Mouse (Mus musculus) thymus, adult 2 months (tissue): Measurements from ENCODE around the gene Fam222b.

Source experiments
- CTCF ChIP-seq: fragments of 200-500 bp; IDR thresholded peaks from 2 replicates; pipeline ENCODE4 v1.5.1; 2012; ENCODE audit warnings: mild to moderate bottlenecking, control low read depth, low read length, moderate library complexity, borderline replicate concordance; ENCODE audit not compliant: control insufficient read depth, poor library complexity, insufficient read depth; ENCODE audit errors: extremely low read depth
- POLR2A ChIP-seq: fragments of 200-500 bp; IDR thresholded peaks from 2 replicates; pipeline ENCODE4 v1.6.1; 2012; ENCODE audit warnings: mild to moderate bottlenecking, low read length, control low read depth, moderate library complexity; ENCODE audit not compliant: control insufficient read depth, poor library complexity, insufficient read depth; ENCODE audit errors: extremely low read depth

- TF ChIP-seq POLR2A, result no peak
- peak; percentile 93 for TF ChIP-seq CTCF
Observed at GRCm38 (mm10) chr11:78177903-78178858, 83.7 kb downstream of the Fam222b start.
